Mouse (Mus musculus) erythroblast, embryonic 14.5 days (primary cell): ENCODE data around the gene Slc16a11.

Experiments used
- GATA1 ChIP-seq: IDR thresholded peaks from 2 replicates; pipeline ENCODE4 v1.6.1; 2012; ENCODE audit warnings: low read length, inconsistent platforms, mixed read lengths
- TAL1 ChIP-seq: IDR thresholded peaks from 3 replicates; pipeline ENCODE4 v1.6.1; 2012; ENCODE audit warnings: low read length, inconsistent platforms, mixed read lengths

- TF ChIP-seq GATA1 = no peak
- no peak for TF ChIP-seq TAL1
These were observed 34.7 kb downstream of the Slc16a11 start for GRCm38 (mm10) chr11:70247136-70247845.
